Mouse (Mus musculus) lung, postnatal 0 days (tissue): ENCODE results near the gene Ube4a. TPM values are rescaled to one million over a fixed set of nuclear protein-coding genes. Genes with fewer than 3 reads are reported as not detected.

Experiments
- ATAC-seq: fragments of 200-750 bp; cut with Nextera tagmentation; 2 replicates; pipeline ENCODE4 v1.8.0; 2017; ENCODE audit warnings: moderate library complexity
- DNase-seq: peaks from one replicate; pipeline ENCODE4 v3.0.0-alpha.2; 2016; ENCODE audit warnings: low spot score
- H3K27ac ChIP-seq: fragments of 300-500 bp; sonication (generic); 2 replicates; pipeline ENCODE4 v1.5.1; 2014; ENCODE audit warnings: antibody characterized with exemption, mild to moderate bottlenecking, low read length, mixed read lengths
- H3K27me3 ChIP-seq: fragments of 300-500 bp; sonication (generic); replicated peaks from 2 replicates; pipeline ENCODE4 v1.6.1; 2014; ENCODE audit warnings: low read length, mixed read lengths; ENCODE audit not compliant: insufficient read depth
- H3K36me3 ChIP-seq: fragments of 300-500 bp; sonication (generic); 2 replicates; pipeline ENCODE4 v1.6.1; 2014; ENCODE audit warnings: low read length, mixed read lengths; ENCODE audit not compliant: insufficient read depth
- H3K4me1 ChIP-seq: fragments of 300-500 bp; sonication (generic); 2 replicates; pipeline ENCODE4 v1.6.1; 2014; ENCODE audit warnings: antibody characterized with exemption, low read depth, low read length, mixed read lengths; ENCODE audit not compliant: insufficient read depth
- H3K4me2 ChIP-seq: fragments of 300-500 bp; sonication (generic); replicated peaks from 2 replicates; pipeline ENCODE4 v1.6.1; 2014; ENCODE audit warnings: low read depth, mild to moderate bottlenecking, low read length, moderate library complexity, mixed read lengths
- H3K4me3 ChIP-seq: fragments of 300-500 bp; sonication (generic); 2 replicates; pipeline ENCODE4 v1.5.1; 2014; ENCODE audit warnings: low read depth, low read length
- H3K9ac ChIP-seq: fragments of 300-500 bp; sonication (generic); replicated peaks from 2 replicates; pipeline ENCODE4 v1.6.1; 2014; ENCODE audit warnings: low read depth, mild to moderate bottlenecking
- H3K9me3 ChIP-seq: fragments of 300-500 bp; sonication (generic); 2 replicates; pipeline ENCODE4 v1.6.1; 2016; ENCODE audit warnings: low read length, mixed read lengths
- CTCF ChIP-seq: IDR thresholded peaks from 2 replicates; pipeline ENCODE4 v1.5.1; 2016; ENCODE audit warnings: antibody characterized with exemption, mild to moderate bottlenecking
- EP300 ChIP-seq: IDR thresholded peaks from 2 replicates; pipeline ENCODE4 v1.6.1; 2016; ENCODE audit warnings: antibody characterized with exemption, mild to moderate bottlenecking, control low read depth
- WGBS: fragments of 180-500 bp; shearing (Covaris S2); extraction: QIAGEN DNeasy Blood & Tissue Kit; methylation state at CpG from one replicate; pipeline ENCODE4 v1.1.7; 2014; 5-methylcytosine and 5-hydroxymethylcytosine counted together
- polyA plus RNA-seq: library from polyadenylated mRNA; unstranded; fragments of >200 nt; fragmentation: Nextera tagmentation; extraction: Ambion mirVana; gene quantifications from 2 replicates; pipeline ENCODE4 v1.2.1, GENCODE M21; 2015

The Ube4a gene
- polyA plus RNA-seq, 1 experiment from 2014 or later: 12.9 TPM

- H3K9me3 ChIP-seq: no peaks in the 10 kb centered on the region
- 79% methylated on average over 3 of the region's 3 CpGs for WGBS
- DNase-seq (no peak), ATAC-seq (no peak)
- no peaks in the 10 kb centered on the region for H3K27me3 ChIP-seq
- no peaks in the 10 kb centered on the region for H3K4me1 ChIP-seq
- no peak overlapping the region for H3K4me2 ChIP-seq
- TF ChIP-seq EP300 (no peak), CTCF (no peak)
- H3K9ac ChIP-seq: no peak overlapping the region
- no peak overlapping the region for H3K4me3 ChIP-seq
- no peak overlapping the region for H3K27ac ChIP-seq
- H3K36me3 ChIP-seq: no peaks in the 10 kb centered on the region
Measured at GRCm38 (mm10) chr9:44982531-44982930, 17.1 kb upstream of the Ube4a start.

- no peak overlapping the region for H3K9ac ChIP-seq
- TF ChIP-seq CTCF (no peak), EP300 (no peak)
- no peaks in the 10 kb centered on the region for H3K4me1 ChIP-seq
- no peak overlapping the region for H3K4me2 ChIP-seq
- no peak overlapping the region for H3K27ac ChIP-seq
- no peak for ATAC-seq
- H3K27me3 ChIP-seq: no peaks in the 10 kb centered on the region
- no peaks in the 10 kb centered on the region for H3K9me3 ChIP-seq
- H3K36me3 ChIP-seq: no peaks in the 10 kb centered on the region
- DNase-seq: no peak
- 78% methylated on average over 8 of the region's 8 CpGs for WGBS
- no peak overlapping the region for H3K4me3 ChIP-seq
Measured at GRCm38 (mm10) chr9:44982081-44982480, 16.7 kb upstream of the Ube4a start.

- H3K27me3 ChIP-seq: no peaks in the 10 kb centered on the region
- WGBS: 67% methylated on average over 4 of the region's 4 CpGs
- H3K9me3 ChIP-seq: no peaks in the 10 kb centered on the region
- no peak for TF ChIP-seq EP300
- TF ChIP-seq CTCF: no peak
- H3K4me1 ChIP-seq: no peaks in the 10 kb centered on the region
- H3K36me3 ChIP-seq: no peaks in the 10 kb centered on the region
- ATAC-seq (no peak), DNase-seq (no peak)
- H3K4me3 ChIP-seq: no peak within 1 kb of the TSS
- H3K4me2 ChIP-seq: no peak within 1 kb of the TSS
- H3K9ac ChIP-seq: no peak within 1 kb of the TSS
- H3K27ac ChIP-seq: no peak within 1 kb of the TSS
Measured at GRCm38 (mm10) chr9:44981676-44982075, 16.3 kb upstream of the Ube4a start, which contains the start of gene Cd3d. Cd3d (plus strand) TSS chr9:44981786.

- ATAC-seq: no peak
- Histone ChIP-seq H3K36me3 (no peaks in the 10 kb centered on the region), H3K27ac (no peak overlapping the region), H3K9ac (no peak overlapping the region), H3K4me1 (no peaks in the 10 kb centered on the region), H3K27me3 (no peaks in the 10 kb centered on the region), H3K9me3 (no peaks in the 10 kb centered on the region), H3K4me2 (no peak overlapping the region), H3K4me3 (no peak overlapping the region)
- TF ChIP-seq CTCF: no peak
- TF ChIP-seq EP300: no peak
- DNase-seq: no peak
- 91% methylated on average over 2 of the region's 2 CpGs for WGBS
Measured at GRCm38 (mm10) chr9:44981104-44981503, 15.7 kb upstream of the Ube4a start.

- 56% methylated on average over 3 of the region's 3 CpGs for WGBS
- Histone ChIP-seq H3K4me3 (no peak within 1 kb of the TSS), H3K4me2 (no peak within 1 kb of the TSS)
Measured at GRCm38 (mm10) chr9:44980242-44980641, 14.8 kb upstream of the Ube4a start, which contains the start of gene Cd3g. Cd3g (minus strand) TSS chr9:44980431.

GRCm38 (mm10) chr9:44979806-44980205 is 14.4 kb upstream of the Ube4a start:
- ATAC-seq (no peak), DNase-seq (no peak)
- no peaks in the 10 kb centered on the region for H3K4me1 ChIP-seq
- no peak for TF ChIP-seq EP300
- H3K36me3 ChIP-seq: no peaks in the 10 kb centered on the region
- H3K4me2 ChIP-seq: no peak overlapping the region
- H3K9me3 ChIP-seq: no peaks in the 10 kb centered on the region
- 67% methylated on average over 7 of the region's 7 CpGs for WGBS
- no peak overlapping the region for H3K4me3 ChIP-seq
- H3K27me3 ChIP-seq: no peaks in the 10 kb centered on the region
- no peak overlapping the region for H3K27ac ChIP-seq
- no peak overlapping the region for H3K9ac ChIP-seq

More at GRCm38 (mm10) chr9:44980242-44980641, 14.8 kb upstream of the Ube4a start, which contains the start of gene Cd3g:
- no peaks in the 10 kb centered on the region for H3K9me3 ChIP-seq
- TF ChIP-seq EP300 (no peak), CTCF (no peak)
- no peak within 1 kb of the TSS for H3K27ac ChIP-seq
- no peaks in the 10 kb centered on the region for H3K27me3 ChIP-seq
- ATAC-seq: no peak
- DNase-seq: no peak
- no peaks in the 10 kb centered on the region for H3K4me1 ChIP-seq
- H3K36me3 ChIP-seq: no peaks in the 10 kb centered on the region
- H3K9ac ChIP-seq: no peak within 1 kb of the TSS

- WGBS: 43% methylated on average over 6 of the region's 6 CpGs
- H3K36me3 ChIP-seq: no peaks in the 10 kb centered on the region
- ATAC-seq (no peak), DNase-seq (no peak)
- H3K9me3 ChIP-seq: no peaks in the 10 kb centered on the region
- no peak overlapping the region for H3K9ac ChIP-seq
- H3K4me1 ChIP-seq: no peaks in the 10 kb centered on the region
- no peak overlapping the region for H3K4me2 ChIP-seq
- TF ChIP-seq EP300: no peak
- no peak for TF ChIP-seq CTCF
- no peak overlapping the region for H3K27ac ChIP-seq
- H3K4me3 ChIP-seq: no peak overlapping the region
- no peaks in the 10 kb centered on the region; the same call in 1 of the 2 replicates for H3K27me3 ChIP-seq
Measured at GRCm38 (mm10) chr9:44977813-44978212, 12.4 kb upstream of the Ube4a start.
